Mouse (Mus musculus): ENCODE measurements around the gene Spint1.

DNA sequence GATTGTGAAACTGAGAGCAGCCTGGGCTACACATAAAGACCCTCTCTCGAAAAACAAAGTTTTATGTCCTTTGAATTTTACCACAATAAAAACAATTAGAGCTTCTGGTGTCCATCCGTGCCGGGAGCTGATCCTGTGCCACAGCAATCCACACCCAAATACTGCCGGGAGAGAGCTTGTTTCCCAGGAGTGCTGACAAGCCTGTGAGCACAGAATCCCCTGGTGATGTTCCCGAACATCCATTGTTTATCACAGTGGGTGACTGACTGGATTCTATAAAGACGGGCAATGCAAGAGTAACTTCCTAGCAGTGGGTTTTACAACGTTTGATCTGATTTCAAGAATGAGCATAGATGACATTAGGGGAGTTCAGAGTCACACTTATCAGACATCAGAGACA lies 17.8 kb downstream of the Spint1 start:
- TF ChIP-seq CTCF (conservative IDR thresholded peaks at IDR 0.05 in 1 of 2, IDR thresholded peaks at IDR 0.05 in 1 of 2; ENCODE audit: low read depth in 2 of 2, low read length in 2 of 2): no peak
- no peak for TF ChIP-seq ZNF384 (IDR thresholded peaks at IDR 0.05; ENCODE audit: low read depth, low read length)
- TF ChIP-seq MAX (IDR thresholded peaks at IDR 0.05; ENCODE audit: low read length): no peak
- no peak for TF ChIP-seq E2F4 (IDR thresholded peaks at IDR 0.05; ENCODE audit: insufficient replicate concordance, low read depth, low read length)
- TF ChIP-seq POLR2A (IDR thresholded peaks at IDR 0.05; ENCODE audit: low read depth, low read length): no peak
- no peak for TF ChIP-seq USF1 (IDR thresholded peaks at IDR 0.05; ENCODE audit: low read depth, low read length)
- no peak for TF ChIP-seq EP300 (IDR thresholded peaks at IDR 0.05; ENCODE audit: low read length)
- TF ChIP-seq MYC (IDR thresholded peaks at IDR 0.05; ENCODE audit: low read depth, low read length): no peak
- TF ChIP-seq ETS1 (conservative IDR thresholded peaks at IDR 0.05; ENCODE audit: low read depth, low read length): no peak
- TF ChIP-seq CHD1 (IDR thresholded peaks at IDR 0.05; ENCODE audit: low read depth, low read length): no peak
- no peak for TF ChIP-seq SIN3A (IDR thresholded peaks at IDR 0.05; ENCODE audit: low read length)
- TF ChIP-seq JUND (conservative IDR thresholded peaks at IDR 0.05; ENCODE audit: low read depth, low read length): no peak

Data from CH12.LX (cell line).